Mouse (Mus musculus): ENCODE results near the gene Fto.

DNA sequence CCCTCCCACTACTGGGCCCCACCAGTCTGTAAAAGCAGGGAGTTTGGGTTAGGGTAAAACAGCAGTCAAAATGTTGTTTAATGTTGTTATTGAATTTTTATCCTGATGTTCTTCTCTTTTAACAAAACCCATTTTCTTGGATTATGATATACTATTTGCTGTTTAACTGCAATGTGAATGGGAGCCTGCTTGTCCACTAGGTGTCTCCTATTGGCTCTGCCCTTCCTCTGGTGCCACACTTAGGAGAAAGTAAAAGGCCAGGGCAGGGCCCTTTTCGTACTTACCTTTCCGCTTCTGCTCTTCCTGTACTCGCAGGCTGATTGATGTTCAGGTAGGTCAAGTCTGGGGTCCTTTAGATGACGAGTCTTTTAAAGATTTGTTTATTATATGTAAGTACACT lies 40.6 kb downstream of the Fto start:
- no peak for TF ChIP-seq CTCF (IDR thresholded peaks at IDR 0.05; ENCODE audit: borderline replicate concordance, extremely low read depth, insufficient read depth, insufficient read length)
- TF ChIP-seq POLR2A (IDR thresholded peaks at IDR 0.05; ENCODE audit: borderline replicate concordance, extremely low read depth, insufficient read depth, insufficient read length, poor library complexity, severe bottlenecking): no peak

Measured in brain, embryonic 14.5 days (tissue).